Mouse (Mus musculus) cerebellum, adult 2 months (tissue): ENCODE data around the gene Lef1.

Source experiments
- CTCF ChIP-seq: fragments of 200-500 bp; IDR thresholded peaks from 2 replicates; pipeline ENCODE4 v1.5.1; 2011; ENCODE audit warnings: low read depth, mild to moderate bottlenecking, control low read depth, low read length, moderate library complexity, borderline replicate concordance; ENCODE audit not compliant: insufficient read depth
- POLR2A ChIP-seq: fragments of 200-500 bp; IDR thresholded peaks from 2 replicates; pipeline ENCODE4 v1.6.1; 2011; ENCODE audit warnings: low read length, control low read depth, borderline replicate concordance; ENCODE audit not compliant: insufficient read depth

DNA sequence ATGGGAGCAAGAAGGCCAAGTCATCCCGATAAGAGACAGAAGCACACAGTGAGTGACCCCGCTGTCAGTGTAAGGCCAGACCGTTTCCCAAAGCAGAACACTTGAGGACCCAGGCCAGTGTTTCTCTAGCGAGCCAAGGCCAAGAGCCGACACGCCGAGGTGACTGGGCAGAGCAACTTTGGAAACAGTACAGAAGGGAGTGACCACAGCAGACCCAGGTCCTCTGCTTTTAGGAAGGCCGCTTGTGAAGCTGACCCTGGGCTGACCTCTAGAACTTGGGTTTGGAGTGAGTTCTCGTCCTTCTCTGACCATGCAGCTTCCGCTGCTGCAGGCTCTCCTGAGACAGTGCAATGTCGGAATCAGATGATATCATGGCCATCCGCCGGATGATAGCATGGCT is 140.7 kb downstream of the Lef1 start:
- no peak for TF ChIP-seq CTCF
- TF ChIP-seq POLR2A, result no peak
